Mouse (Mus musculus) cortical plate, adult 2 months (tissue): ENCODE measurements around the gene Ino80d.

Source experiments
- CTCF ChIP-seq: fragments of 200-500 bp; IDR thresholded peaks from 2 replicates; pipeline ENCODE4 v1.5.1; 2011; ENCODE audit warnings: mild to moderate bottlenecking, control low read depth, low read length; ENCODE audit not compliant: insufficient read depth; ENCODE audit errors: extremely low read depth
- POLR2A ChIP-seq: fragments of 200-500 bp; IDR thresholded peaks from 2 replicates; pipeline ENCODE4 v1.6.1; 2011; ENCODE audit warnings: mild to moderate bottlenecking, low read length, control low read depth; ENCODE audit not compliant: insufficient read depth; ENCODE audit errors: extremely low read depth

DNA sequence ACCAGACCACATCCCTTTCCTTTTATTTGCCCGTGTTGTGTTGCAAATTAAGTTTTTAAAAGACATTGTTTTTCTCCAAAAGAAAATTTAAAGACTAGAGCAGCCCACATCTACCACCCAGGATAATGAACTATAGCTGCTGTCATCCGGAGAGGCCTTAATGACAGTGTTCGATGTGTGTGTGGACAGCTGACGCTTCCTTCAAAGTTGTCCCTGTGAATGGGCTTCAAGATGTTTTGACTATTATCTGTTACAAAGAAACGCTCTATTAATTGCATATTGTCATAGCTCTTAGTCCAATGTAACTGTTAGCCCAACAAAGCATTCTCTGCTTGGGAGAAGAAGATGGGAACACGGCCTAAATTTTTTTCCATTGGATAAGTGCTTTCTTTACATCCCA lies 200.0 kb downstream of the Ino80d start:
- TF ChIP-seq CTCF (no peak), POLR2A (no peak)
